Mouse (Mus musculus) liver, embryonic 14.5 days (tissue): Measurements from ENCODE around the gene Grip2. TPM values are rescaled to one million over a fixed set of nuclear protein-coding genes. Genes with fewer than 3 reads are reported as not detected.

Experiments
- ATAC-seq: fragments of 200-750 bp; cut with Nextera tagmentation; 2 replicates; pipeline ENCODE4 v1.8.0; 2017; ENCODE audit warnings: moderate number of reproducible peaks, mild to moderate bottlenecking, moderate library complexity; ENCODE audit not compliant: insufficient read depth
- DNase-seq, 3 experiments: peaks; one replicate each; pipeline ENCODE4 v3.0.0-alpha.2; 2012 to 2013; ENCODE audit warnings: low read depth in 3 of 3, low spot score in 3 of 3
- H3K27ac ChIP-seq: fragments of 300-500 bp; sonication (generic); 2 replicates; pipeline ENCODE4 v1.5.1; 2014; ENCODE audit warnings: moderate library complexity, mild to moderate bottlenecking, control low read depth, inconsistent platforms
- H3K27me3 ChIP-seq: fragments of 300-500 bp; sonication (generic); 2 replicates; pipeline ENCODE4 v1.6.1; 2014; ENCODE audit warnings: mild to moderate bottlenecking, low read length, moderate library complexity; ENCODE audit not compliant: control insufficient read depth, insufficient read depth
- H3K36me3 ChIP-seq: fragments of 300-500 bp; sonication (generic); replicated peaks from 2 replicates; pipeline ENCODE4 v1.6.1; 2014; ENCODE audit warnings: low read depth; ENCODE audit not compliant: control insufficient read depth, insufficient read depth
- H3K4me1 ChIP-seq, 2 experiments: fragments of 200-500 bp in 1 of 2; fragments of 300-500 bp in 1 of 2; sonication (generic) in 1 of 2; replicated peaks; 2 replicates each; pipeline ENCODE4 v1.6.1; 2012 to 2014; ENCODE audit warnings: antibody characterized with exemption in 1 of 2, inconsistent platforms in 1 of 2, low read length in 1 of 2; ENCODE audit not compliant: control insufficient read depth in 2 of 2, insufficient read depth in 2 of 2
- H3K4me2 ChIP-seq: fragments of 300-500 bp; sonication (generic); 2 replicates; pipeline ENCODE4 v1.6.1; 2014; ENCODE audit warnings: low read depth, mild to moderate bottlenecking, control low read depth, moderate library complexity
- H3K4me3 ChIP-seq, 2 experiments: fragments of 200-500 bp in 1 of 2; fragments of 300-500 bp in 1 of 2; sonication (generic) in 1 of 2; 2 replicates each; pipeline ENCODE4 v1.5.1; 2012 to 2014; ENCODE audit warnings: low read depth in 2 of 2, low read length in 2 of 2, mild to moderate bottlenecking in 2 of 2, control low read depth in 1 of 2, inconsistent platforms in 1 of 2, moderate library complexity in 1 of 2; ENCODE audit not compliant: insufficient read depth in 1 of 2
- H3K9ac ChIP-seq: fragments of 300-500 bp; sonication (generic); replicated peaks from 2 replicates; pipeline ENCODE4 v1.6.1; 2014; ENCODE audit warnings: mild to moderate bottlenecking, control low read depth, moderate library complexity
- H3K9me3 ChIP-seq: fragments of 300-500 bp; sonication (generic); 2 replicates; pipeline ENCODE4 v1.6.1; 2016; ENCODE audit warnings: low read length, mixed read lengths; ENCODE audit not compliant: control insufficient read depth
- CTCF ChIP-seq: IDR thresholded peaks from 2 replicates; pipeline ENCODE4 v1.5.1; 2016; ENCODE audit warnings: antibody characterized with exemption, low read depth, control low read depth
- EP300 ChIP-seq: IDR thresholded peaks from 2 replicates; pipeline ENCODE4 v1.6.1; 2016; ENCODE audit warnings: antibody characterized with exemption, low read depth
- WGBS: fragments of 180-500 bp; shearing (Covaris S2); extraction: QIAGEN DNeasy Blood & Tissue Kit; methylation state at CpG from one replicate; pipeline ENCODE4 v1.1.7; 2014; ENCODE audit not compliant: insufficient replicate concordance; 5-methylcytosine and 5-hydroxymethylcytosine counted together
- polyA plus RNA-seq, 2 experiments: library from polyadenylated mRNA; depleted of rRNA in 1 of 2; stranded (reverse) in 1 of 2; unstranded in 1 of 2; fragments of >200 nt; fragmentation: Nextera tagmentation in 1 of 2; extraction: Ambion mirVana in 1 of 2; gene quantifications; 2 replicates each; pipeline versions ENCODE4 v1.2.1 to v1.2.3; 2012 to 2014

The Grip2 gene
- polyA plus RNA-seq, 2 experiments: 0.01 TPM; not detected in 1

DNA sequence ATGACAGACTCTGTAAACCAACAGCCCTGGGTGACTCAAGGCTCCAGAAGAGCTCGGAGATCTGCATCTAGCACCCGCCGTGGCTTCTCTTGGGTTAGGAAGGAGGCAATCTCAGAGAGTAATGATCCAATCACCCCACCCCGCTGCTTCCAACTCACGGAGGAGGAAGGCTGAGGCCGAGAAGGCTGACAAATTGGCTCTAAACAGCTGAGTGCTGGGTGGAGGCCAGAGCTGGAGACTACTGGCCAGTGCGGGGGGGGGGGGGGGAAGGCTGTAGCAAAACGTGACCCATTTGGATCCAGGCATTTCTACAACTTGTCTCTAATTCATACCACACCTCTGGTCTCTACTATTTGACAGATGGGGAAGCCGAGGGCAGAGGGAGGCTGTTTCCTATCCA lies 47.8 kb downstream of the Grip2 start:
- Histone ChIP-seq H3K4me2 (no peak overlapping the region), H3K9me3 (no peaks in the 10 kb centered on the region), H3K36me3 (no peaks in the 10 kb centered on the region), H3K4me3 (no peak overlapping the region), H3K4me1 (no peaks in the 10 kb centered on the region), H3K27me3 (no peaks in the 10 kb centered on the region), H3K9ac (no peak overlapping the region), H3K27ac (no peak overlapping the region)
- DNase-seq (no peak), ATAC-seq (no peak)
- no peak for TF ChIP-seq EP300
- 44% methylated on average over 9 of the region's 9 CpGs for WGBS

DNA sequence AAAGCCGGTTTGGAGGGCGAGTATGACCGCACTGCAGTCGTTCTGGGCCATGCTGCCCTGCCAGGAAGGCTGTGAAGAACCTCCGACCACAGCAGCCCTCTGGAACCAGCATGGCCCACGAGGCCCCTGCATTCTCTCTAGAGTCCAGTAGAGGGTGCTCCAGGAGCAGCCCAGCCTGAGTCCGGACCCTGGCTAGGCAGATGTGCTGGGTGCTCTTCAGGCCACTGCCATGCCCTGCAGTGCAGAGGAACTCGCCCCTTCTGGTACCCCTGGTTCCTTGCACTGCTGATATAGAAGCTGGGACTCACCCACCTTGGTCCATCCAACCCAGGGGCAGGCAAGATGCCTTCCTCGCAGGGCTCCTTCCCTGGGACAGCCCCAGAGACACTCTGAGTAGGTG lies 50.5 kb downstream of the Grip2 start:
- Histone ChIP-seq H3K27me3 (no peaks in the 10 kb centered on the region), H3K4me1 (no peaks in the 10 kb centered on the region), H3K9ac (no peak overlapping the region), H3K27ac (no peak overlapping the region), H3K9me3 (no peaks in the 10 kb centered on the region), H3K36me3 (no peaks in the 10 kb centered on the region), H3K4me3 (no peak overlapping the region), H3K4me2 (no peak overlapping the region)
- WGBS: 6% methylated on average over 9 of the region's 9 CpGs
- TF ChIP-seq CTCF (peak; percentile 90), EP300 (no peak)
- ATAC-seq (no peak), DNase-seq (peak in 2 of 3 experiments; percentile 3 to 7)

DNA sequence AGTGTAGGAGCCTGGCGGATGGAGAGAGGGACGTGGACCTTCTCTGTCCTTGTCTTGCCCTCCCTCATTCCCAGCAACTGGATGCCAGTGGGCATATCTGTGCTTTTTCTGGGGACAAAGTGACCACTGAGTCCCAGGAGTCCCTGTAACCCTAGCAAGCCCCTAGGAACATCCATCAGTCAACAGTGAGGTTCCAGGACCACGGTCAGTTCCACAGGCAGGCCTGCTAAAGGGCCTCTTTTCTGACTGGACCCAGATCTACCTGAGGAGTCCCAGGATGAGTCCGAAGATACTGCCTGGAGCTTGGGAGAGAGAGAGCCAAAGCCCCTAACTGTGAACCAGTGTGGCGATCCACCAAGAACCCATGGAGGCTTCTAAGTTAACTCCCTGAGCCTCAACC lies 53.1 kb downstream of the Grip2 start:
- ATAC-seq (no peak), DNase-seq (no peak)
- no peaks in the 10 kb centered on the region for H3K4me1 ChIP-seq
- no peaks in the 10 kb centered on the region for H3K36me3 ChIP-seq
- TF ChIP-seq CTCF (no peak), EP300 (no peak)
- no peaks in the 10 kb centered on the region for H3K9me3 ChIP-seq
- no peak overlapping the region for H3K27ac ChIP-seq
- H3K9ac ChIP-seq: no peak overlapping the region
- no peak overlapping the region for H3K4me3 ChIP-seq
- WGBS: 48% methylated on average over 5 of the region's 5 CpGs
- H3K4me2 ChIP-seq: no peak overlapping the region
- no peaks in the 10 kb centered on the region for H3K27me3 ChIP-seq

DNA sequence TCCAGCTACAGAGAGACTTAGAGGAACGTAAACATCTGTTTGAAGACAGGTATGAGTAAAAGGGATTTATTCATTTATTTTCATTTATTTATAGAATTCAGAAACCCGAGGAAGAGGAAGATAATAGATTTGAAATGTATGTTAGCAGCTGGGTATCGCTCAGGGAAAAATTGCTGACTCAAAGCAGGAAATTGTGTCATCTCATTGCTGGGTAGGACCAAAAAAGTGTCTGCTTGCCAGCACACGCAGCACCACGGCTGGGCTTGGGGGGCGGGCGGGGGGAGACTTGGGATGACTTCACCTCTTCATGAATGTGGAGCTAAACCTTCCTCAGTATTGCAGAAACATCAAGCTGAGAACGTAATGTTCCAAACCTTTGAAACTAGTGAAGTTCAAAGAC lies 59.5 kb downstream of the Grip2 start:
- DNase-seq (no peak), ATAC-seq (no peak)
- H3K27me3 ChIP-seq: no peaks in the 10 kb centered on the region
- no peak overlapping the region for H3K9ac ChIP-seq
- 36% methylated on average over 8 of the region's 8 CpGs for WGBS
- H3K4me1 ChIP-seq: no peaks in the 10 kb centered on the region
- H3K9me3 ChIP-seq: no peaks in the 10 kb centered on the region
- H3K4me3 ChIP-seq: no peak overlapping the region
- no peak overlapping the region for H3K27ac ChIP-seq
- TF ChIP-seq CTCF (no peak), EP300 (no peak)
- H3K36me3 ChIP-seq: no peaks in the 10 kb centered on the region
- H3K4me2 ChIP-seq: no peak overlapping the region

DNA sequence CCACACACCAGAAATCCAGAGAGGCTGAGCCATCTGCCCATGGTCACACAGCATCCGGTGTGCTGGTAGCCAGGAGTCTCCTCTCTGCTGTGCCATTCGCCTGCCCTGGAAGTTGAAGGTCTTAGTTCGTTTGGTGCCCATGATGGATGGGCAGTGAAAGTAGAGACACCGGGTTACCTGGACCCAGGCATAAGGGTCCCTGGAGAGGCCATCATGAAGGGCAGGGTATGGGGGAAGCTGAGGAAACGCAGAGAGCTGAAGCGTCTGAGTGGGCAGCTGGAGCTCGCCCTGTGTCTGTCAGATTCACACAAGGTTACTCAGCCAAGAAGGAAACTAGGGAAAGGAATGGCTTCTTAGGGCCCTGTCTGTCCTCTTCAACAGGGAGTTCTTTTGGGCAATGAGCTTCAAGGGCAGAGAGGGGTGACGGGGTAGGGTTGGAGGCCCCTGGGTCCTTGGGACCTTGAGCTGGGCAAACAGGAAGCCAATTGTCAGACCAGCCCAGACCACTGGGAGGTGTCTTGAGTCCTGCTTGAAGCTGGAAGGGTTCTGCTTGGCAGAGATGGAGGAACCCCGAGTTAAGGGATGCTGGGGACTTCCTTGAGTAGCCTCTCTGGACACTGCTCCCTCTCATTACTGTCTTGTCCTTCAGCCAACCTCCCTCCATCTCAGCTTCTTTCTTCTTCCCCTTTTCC lies 64.9 kb downstream of the Grip2 start:
- no peak for DNase-seq
- Histone ChIP-seq H3K4me1 (no peaks in the 10 kb centered on the region), H3K9me3 (no peaks in the 10 kb centered on the region), H3K27ac (no peak overlapping the region), H3K9ac (no peak overlapping the region), H3K36me3 (no peaks in the 10 kb centered on the region), H3K27me3 (no peaks in the 10 kb centered on the region), H3K4me2 (no peak overlapping the region), H3K4me3 (no peak overlapping the region)
- TF ChIP-seq EP300: no peak
- TF ChIP-seq CTCF: peak; percentile 25; the same call in 1 of the 2 replicates
- 50% methylated on average over 9 of the region's 9 CpGs for WGBS
- no peak for ATAC-seq
